Mouse (Mus musculus) cerebellum, adult 8-10 months (tissue): Measurements from ENCODE around the gene Dusp11.
"Not testable (repeated sequence)": the region's sequence is repeated elsewhere in the genome, so short reads cannot be mapped to it uniquely, and the experiment has no call there.

Source experiments
- DNase-seq: peaks from one replicate; pipeline ENCODE4 v3.0.0; 2022

The Dusp11 gene

DNA sequence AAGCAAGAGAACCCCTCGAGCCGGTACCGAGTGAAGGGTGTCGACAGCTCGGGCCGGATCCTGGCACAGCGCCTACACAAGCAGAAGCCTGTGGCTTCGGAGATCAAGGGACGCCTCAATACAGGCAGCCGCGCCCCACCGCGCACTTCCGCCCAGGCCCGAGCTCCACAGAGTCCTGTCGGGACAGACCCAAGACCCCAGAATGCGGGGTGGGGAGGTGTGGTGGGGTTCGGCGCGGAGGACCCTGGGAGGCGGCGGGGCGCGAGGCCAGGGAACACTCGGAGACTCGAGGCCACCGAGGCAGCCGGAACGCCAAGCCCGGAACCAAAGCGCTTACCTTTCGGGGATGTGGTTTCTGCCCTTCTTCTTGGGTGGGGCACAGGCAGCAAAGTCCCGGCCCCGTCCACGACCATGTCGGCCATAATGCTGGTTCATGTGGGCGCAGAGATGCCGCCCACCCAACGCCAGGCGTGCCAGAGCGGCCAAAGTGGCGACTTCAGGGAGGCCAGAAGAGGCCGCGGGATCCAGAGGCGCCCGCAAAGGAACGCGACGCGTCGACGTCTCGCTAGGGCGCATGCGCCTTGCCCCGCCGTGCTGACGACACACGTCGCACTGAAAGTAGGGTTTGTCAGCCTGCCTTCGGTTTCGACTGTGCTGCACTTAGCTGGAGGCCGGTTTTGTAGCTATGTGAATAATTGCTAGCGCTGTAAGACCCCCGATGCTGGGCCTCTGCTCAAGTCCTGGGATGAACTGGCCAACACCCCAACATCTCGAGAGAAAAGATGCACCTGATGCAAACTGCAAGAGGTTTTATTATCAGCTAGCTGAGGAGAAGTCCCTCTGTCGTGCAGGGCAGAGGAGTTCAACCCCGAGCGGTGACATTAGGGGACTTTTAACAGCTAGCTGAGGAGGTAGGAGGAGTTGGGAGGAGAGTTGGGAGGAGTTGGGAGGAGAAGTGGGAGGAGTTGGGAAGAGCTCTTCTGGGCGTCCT is at the start of gene Dusp11:
Dusp11 (minus strand) TSS at position 567 of the 991 bp plus-strand sequence.
- DNase-seq = peak; percentile 93

GRCm38 (mm10) chr6:86009980-86010379 is 48.5 kb upstream of the Dusp11 start:
- peak; percentile 56 for DNase-seq

DNA sequence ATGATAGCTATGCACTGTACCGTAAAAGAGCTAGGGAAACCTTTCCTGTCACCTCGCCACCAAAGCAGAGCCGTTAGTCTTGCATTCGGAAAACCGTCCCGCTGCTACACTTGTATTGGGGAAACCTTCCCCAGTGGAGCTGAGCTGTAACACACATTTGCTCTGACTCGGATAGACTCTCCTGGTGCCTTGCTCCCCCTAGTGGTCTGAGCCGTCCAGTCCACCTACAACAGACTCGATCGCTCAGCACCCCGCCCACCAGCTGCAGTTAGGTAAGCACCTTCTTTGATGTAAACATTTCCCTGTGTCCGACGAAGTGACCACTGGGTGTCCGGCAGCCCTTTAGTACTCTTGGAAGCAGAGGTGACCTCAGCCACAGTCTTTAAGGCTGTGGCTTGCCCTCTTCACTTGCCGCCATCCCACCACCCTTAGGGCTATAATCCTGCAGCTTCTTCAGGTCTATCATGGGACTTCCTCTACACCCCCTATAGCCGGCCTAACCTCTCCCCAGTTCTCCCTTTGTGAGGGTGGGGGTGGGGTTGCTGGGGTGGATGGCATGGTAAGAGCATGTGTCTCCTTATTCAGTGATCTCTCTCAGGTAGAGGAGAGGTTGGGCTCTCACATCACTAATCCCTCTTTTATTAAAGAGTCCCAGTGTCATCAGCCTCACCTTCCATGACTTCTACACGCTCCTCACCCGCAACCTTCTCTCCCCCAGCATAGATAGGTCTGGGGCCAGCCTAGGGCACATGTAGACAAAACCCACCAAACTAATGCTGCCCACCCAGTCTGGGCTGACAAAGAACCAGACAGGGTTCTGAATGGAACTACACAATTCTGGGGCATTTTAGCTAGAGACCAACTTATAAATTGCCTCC is 43.0 kb upstream of the Dusp11 start:
- DNase-seq = peak; percentile 71

DNA sequence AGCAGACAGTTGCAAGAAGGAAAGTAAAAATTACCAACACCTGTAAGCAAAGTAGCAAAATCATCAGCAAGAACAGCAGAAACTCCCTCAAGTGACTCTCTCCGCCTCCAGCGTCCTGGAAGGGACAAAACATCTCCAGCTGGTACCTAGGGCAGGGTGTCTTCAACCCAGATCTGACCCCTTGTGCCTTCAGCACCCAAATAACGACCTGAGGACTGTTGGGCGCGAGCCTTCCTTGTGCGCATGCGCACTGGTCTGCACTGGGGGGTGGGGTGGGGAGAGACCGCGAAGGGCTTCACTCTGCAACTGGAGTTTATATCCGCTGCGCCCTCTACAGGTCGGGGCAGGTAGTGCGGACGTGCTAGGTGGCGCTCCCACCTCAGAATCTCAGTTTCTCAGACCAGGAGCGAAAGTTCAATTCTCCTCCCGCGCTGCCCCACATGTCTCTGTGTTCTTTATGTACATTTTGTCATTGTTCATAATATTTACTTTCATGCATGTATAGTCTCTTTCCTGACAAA is 42.0 kb upstream of the Dusp11 start:
- DNase-seq = no peak

GRCm38 (mm10) chr6:85990774-85991173 is 29.3 kb upstream of the Dusp11 start:
- DNase-seq = not testable (repeated sequence)

DNA sequence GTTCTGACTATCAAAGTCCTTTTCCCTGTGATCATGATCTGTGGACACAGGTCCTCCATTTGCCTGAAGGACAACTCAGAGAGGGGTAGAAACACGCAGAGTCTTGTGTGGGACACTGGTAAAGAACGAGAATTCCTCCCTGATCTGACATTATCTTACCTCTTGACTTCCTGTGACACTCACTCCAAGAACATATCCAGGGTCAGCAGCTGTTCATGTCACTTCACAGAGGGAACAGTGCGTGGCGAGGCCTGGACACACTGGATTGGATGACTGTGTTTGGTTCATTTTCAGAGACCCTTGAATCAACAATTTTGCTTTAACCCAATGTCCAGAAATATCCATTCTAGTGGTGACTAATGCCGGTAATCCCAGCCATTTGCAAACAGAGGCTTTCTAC is 28.1 kb upstream of the Dusp11 start:
- not testable (repeated sequence) for DNase-seq

DNA sequence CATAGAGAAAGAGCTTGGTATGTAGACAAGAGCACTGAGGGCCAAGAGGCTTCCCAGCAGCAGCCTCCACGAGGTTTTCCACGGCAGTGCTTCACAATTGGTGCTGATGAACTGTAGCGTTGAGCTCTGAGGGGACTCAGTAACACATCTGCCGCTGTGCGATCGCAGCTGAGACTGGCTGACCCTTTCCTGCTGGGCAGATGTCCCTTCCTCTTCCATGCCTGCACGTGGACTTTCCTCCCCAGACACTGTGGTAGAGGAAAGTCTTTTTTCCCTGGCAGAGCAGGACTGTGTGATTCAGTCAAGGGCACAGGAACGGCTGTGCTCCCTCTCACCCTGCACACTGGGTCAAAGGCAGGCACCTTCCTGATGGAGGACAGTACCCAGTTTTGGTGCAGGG is 22.9 kb upstream of the Dusp11 start:
- no peak for DNase-seq

GRCm38 (mm10) chr6:85978736-85979135 is 17.3 kb upstream of the Dusp11 start:
- not testable (repeated sequence) for DNase-seq

DNA sequence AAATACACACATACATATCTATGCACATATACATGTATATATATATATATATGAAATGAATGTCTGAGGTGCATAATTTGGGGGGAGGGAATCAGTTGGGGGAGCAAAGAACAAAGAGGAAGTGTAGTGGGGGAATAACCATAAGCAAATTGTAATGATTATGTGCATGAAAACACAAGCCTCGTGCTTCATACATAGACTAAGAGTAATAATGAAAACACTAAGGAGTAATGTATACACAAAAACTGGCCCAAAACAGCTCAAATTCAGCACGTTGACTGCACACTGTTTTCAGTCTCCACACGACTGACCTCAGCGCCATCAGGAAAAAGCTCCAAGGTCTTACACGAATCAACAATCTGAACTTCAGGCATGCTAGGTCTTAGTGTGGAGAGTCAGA is 14.8 kb upstream of the Dusp11 start:
- no peak for DNase-seq

- DNase-seq = no peak
Observed at GRCm38 (mm10) chr6:85975761-85976160, 14.3 kb upstream of the Dusp11 start.

- no peak for DNase-seq
Observed at GRCm38 (mm10) chr6:85974941-85975617, 13.6 kb upstream of the Dusp11 start.

- no peak for DNase-seq
Observed at GRCm38 (mm10) chr6:85973336-85973735, 11.9 kb upstream of the Dusp11 start.

DNA sequence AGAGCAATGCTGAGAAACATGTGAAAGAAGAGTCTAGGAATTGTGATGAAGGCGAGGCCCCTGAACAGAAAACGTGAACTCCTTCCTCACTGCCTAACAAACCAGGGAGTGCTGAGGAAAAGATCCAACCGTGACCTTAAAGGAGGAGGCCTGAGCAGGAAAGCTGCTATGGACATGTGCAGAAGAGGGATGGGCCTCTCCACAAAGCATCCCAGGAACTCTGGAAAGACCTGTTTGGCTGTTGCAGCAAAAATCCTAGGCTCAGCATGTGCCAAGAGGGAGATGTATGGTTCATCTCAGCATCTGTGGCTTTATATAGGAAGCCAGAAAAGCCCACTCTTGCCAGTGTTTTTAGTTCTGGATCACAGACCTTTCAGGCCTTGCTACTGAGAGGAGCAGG is 11.2 kb upstream of the Dusp11 start:
- no peak for DNase-seq

- DNase-seq = no peak
Observed at GRCm38 (mm10) chr6:85969889-85970288, 8.4 kb upstream of the Dusp11 start.

DNA sequence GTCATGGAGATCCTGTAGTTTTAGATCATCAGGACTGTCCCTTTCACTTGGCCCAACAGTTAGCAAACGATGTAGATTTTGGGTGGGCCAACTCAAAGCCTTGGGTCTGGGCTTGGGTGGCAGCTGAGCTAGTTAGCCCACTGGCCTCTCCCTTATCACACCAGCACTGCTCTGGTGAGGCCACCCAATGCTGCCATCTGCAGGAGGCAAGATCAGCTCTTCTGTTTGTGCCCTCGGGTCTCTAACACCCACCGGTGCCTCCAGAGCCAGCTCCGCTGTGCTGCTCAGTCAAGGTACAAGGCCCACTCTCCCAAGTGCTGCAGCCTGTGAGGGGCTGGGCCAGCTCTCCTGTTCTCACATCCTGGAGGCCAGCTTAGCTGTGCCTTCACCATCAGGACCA is 5.2 kb upstream of the Dusp11 start:
- no peak for DNase-seq

- DNase-seq = not testable (repeated sequence)
Observed at GRCm38 (mm10) chr6:85966081-85966480, 4.6 kb upstream of the Dusp11 start.

DNA sequence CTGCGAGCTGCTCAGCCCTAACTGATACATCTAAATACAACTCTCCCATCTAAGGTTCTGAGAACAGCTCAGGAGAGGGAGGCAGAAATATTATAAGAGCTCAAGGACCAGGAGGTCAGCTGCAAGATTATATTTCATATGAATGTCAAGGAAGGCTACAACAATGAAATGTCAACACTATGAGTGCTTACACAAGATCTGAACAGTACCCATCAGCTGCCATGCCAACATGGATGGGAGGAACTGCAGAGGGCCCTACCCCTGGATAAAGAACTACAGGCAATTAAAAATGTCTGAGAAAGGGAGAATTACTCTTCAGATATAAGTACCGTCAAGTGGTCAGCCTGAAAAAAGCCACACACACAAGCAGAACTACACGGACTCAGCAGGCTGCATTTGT is 3.9 kb downstream of the Dusp11 start:
- no peak for DNase-seq

DNA sequence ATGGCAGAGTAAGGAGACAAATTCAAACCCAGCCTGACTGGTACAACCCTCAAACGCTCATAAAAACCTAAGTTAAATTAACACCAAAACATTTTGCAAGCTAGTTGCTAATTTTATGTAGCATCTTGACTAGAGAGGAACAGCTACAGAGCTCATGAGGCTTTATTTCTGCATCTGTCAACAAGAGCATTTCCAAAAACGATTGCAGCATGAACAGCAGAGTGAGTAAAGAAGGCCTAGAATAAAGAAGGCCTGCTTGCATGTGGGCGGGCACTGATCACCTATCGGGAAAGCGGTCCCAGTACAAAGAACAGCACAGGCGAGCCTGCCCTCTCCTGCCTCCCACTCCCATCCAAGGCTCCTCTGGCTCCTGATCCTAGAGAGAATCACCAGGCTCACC is 12.9 kb downstream of the Dusp11 start:
- no peak for DNase-seq

DNA sequence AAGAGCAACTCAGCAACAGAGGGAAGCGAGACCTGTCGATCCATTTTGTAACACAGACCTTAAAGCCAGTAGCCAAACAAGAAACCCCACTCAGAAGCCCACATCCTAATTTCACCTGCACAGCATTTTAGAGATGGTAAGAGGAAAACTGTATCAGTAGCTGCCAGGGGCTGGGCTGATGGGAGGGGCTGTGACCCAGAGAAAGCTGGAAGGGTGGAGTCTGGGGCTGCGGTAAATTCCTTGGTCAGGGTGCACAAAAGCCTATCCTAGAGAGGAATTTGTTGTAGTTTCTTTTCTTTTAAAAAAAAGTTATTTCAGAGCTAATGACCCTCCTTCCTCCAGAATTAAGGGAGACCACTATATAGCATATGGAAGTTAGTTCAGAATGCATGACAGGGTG is 19.0 kb downstream of the Dusp11 start:
- no peak for DNase-seq

GRCm38 (mm10) chr6:85938701-85939100 is 22.8 kb downstream of the Dusp11 start:
- no peak for DNase-seq

DNA sequence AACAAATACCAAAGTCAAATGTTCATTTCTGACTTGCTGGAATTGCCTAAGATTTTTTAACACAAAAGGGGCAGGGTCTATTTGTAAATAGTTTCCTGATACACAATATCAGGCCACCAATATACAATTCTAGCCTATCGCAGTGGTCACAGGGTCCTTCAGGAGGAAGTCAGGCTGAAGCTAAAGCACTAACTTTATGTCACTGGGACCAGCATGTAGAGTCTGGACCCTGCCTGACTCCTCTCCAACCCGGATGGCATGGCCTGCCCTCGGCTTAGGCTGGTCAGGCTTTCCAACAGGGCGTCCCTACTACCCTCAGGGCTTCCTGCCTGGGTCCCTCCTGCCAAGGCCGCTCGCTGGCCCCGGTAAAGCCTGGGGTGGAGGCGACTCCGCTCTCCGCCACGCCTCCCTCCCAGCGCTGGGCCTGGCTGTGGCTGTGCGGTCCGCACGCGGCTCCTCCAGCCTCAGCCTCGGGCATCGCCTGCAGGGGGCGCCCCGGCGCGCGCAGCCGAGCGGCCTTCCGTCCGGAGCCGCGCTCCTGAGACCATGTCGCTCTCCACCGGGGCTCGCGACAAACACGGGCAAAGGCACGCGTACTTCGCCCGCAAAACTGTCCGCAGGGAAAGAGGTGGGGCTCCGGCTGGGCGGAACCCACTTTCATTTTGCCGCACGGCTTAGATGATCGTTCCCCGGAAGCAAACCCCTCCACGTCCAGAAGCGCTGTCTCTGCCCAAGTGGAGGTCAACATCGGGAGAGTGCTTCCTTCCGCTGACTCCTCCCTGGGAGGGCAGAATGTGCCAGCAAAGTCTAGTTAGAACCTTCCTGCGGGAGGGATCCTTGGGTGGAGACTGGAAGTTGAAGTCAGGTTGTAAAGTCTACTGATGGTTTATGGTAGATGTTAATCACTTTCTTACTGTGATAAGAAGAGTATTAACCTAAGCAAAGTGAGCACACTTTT is 24.7 kb downstream of the Dusp11 start:
- peak; percentile 83 for DNase-seq

DNA sequence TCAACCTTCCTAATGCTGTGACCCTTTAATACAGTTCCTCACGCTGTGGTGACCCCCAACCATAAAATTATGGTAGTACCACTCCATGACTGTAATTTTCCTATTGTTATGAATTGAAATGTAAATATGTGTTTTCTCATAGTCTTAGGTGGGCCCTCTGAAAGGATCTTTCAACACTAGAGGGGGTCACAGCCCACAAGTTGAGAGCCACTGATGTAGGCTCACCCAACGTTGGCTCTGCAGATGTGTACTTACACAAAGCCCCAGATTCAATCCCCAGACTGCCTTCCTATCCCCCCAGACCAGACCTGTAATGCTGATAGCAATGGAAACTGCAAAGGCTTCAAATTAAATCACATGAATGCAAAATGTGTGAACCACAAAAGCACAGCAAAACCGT is 25.8 kb downstream of the Dusp11 start:
- no peak for DNase-seq
